31 mouse cellular contexts compared by ENCODE assay signal in genomic region chr11:25753156-25753899, GRCm38 (mm10).
A peak's percentile ranks its signal among the peaks of the same experiment; 100 is the strongest.
DNase-seq lines count a peak whose midpoint lies in the region; ATAC-seq and TF ChIP-seq lines count a peak whose summit lies in the region.
"Had no signal": no experiment of that assay in that cellular context is flagged by ENCODE, and none has a peak within 500 bp of the region (broad histone marks: within the 10 kb centered on the region; RNA-seq: fewer than 3 reads in every experiment).

No protein-coding gene starts in this region.

- no peaks in the 10 kb centered on the region for H3K4me1 ChIP-seq in midbrain, embryonic 16.5 days (ENCODE audit: control insufficient read depth, insufficient read depth, low read length)
- no peaks in the 10 kb centered on the region for H3K4me1 ChIP-seq in midbrain, postnatal 0 days (ENCODE audit: insufficient read depth, low read length)
- H3K4me1 ChIP-seq in forebrain, postnatal 0 days (ENCODE audit: insufficient read depth): no peaks in the 10 kb centered on the region
- H3K4me1 ChIP-seq: embryonic facial prominence, embryonic 12.5 days; hindbrain, embryonic 12.5 days; intestine, embryonic 15.5 days; liver, embryonic 13.5 days; megakaryocyte, embryonic 14.5 days had no signal

- no peaks in the 10 kb centered on the region for H3K9me3 ChIP-seq in midbrain, embryonic 16.5 days (replicated peaks; ENCODE audit: control insufficient read depth, low read length, poor library complexity, severe bottlenecking)
- no peaks in the 10 kb centered on the region for H3K9me3 ChIP-seq in midbrain, postnatal 0 days (ENCODE audit: low read length)
- H3K9me3 ChIP-seq in forebrain, postnatal 0 days (ENCODE audit: low read length): no peaks in the 10 kb centered on the region
- H3K9me3 ChIP-seq: embryonic facial prominence, embryonic 12.5 days; hindbrain, embryonic 12.5 days; intestine, embryonic 15.5 days; liver, embryonic 13.5 days; neural tube, embryonic 13.5 days had no signal

- no peak overlapping the region for H3K4me3 ChIP-seq in midbrain, embryonic 16.5 days (ENCODE audit: low read depth, low read length)
- H3K4me3 ChIP-seq in midbrain, postnatal 0 days (ENCODE audit: low read depth, low read length): no peak overlapping the region
- no peak overlapping the region for H3K4me3 ChIP-seq in forebrain, postnatal 0 days (ENCODE audit: low read depth, low read length)
- H3K4me3 ChIP-seq: embryonic facial prominence, embryonic 12.5 days; hindbrain, embryonic 12.5 days; intestine, embryonic 15.5 days; liver, embryonic 13.5 days; megakaryocyte, embryonic 14.5 days; neural tube, embryonic 13.5 days had no signal

- H3K36me3 ChIP-seq in midbrain, embryonic 16.5 days (ENCODE audit: control insufficient read depth, insufficient read depth, low read length): no peaks in the 10 kb centered on the region
- H3K36me3 ChIP-seq in midbrain, postnatal 0 days (ENCODE audit: insufficient read depth, low read length): no peaks in the 10 kb centered on the region
- no peaks in the 10 kb centered on the region for H3K36me3 ChIP-seq in forebrain, postnatal 0 days (ENCODE audit: insufficient read depth)
- H3K36me3 ChIP-seq: embryonic facial prominence, embryonic 12.5 days; hindbrain, embryonic 12.5 days; intestine, embryonic 15.5 days; liver, embryonic 13.5 days; neural tube, embryonic 13.5 days had no signal

- H3K9ac ChIP-seq in midbrain, embryonic 16.5 days (ENCODE audit: low read depth, low read length): no peak overlapping the region
- H3K9ac ChIP-seq in midbrain, postnatal 0 days (replicated peaks; ENCODE audit: low read length, poor library complexity, severe bottlenecking): no peak overlapping the region
- H3K9ac ChIP-seq in forebrain, postnatal 0 days: no peak overlapping the region
- H3K9ac ChIP-seq: embryonic facial prominence, embryonic 12.5 days; hindbrain, embryonic 12.5 days; intestine, embryonic 15.5 days; liver, embryonic 13.5 days; neural tube, embryonic 13.5 days had no signal

- H3K27ac ChIP-seq in midbrain, embryonic 16.5 days (ENCODE audit: low read length): no peak overlapping the region
- H3K27ac ChIP-seq in midbrain, postnatal 0 days (ENCODE audit: low read depth, low read length): no peak overlapping the region
- 0 out of 2 replicates have a peak overlapping the region, but pooled peaks have one; percentile 23 for H3K27ac ChIP-seq in forebrain, postnatal 0 days (ENCODE audit: low read depth, low read length)
- H3K27ac ChIP-seq: embryonic facial prominence, embryonic 12.5 days; hindbrain, embryonic 12.5 days; hindbrain, postnatal 0 days; intestine, embryonic 15.5 days; kidney, postnatal 0 days; liver, embryonic 13.5 days; neural tube, embryonic 13.5 days had no signal

- no peak overlapping the region for H3K4me2 ChIP-seq in midbrain, embryonic 16.5 days (ENCODE audit: low read length)
- no peak overlapping the region for H3K4me2 ChIP-seq in midbrain, postnatal 0 days (ENCODE audit: low read depth, low read length, poor library complexity, severe bottlenecking)
- no peak overlapping the region for H3K4me2 ChIP-seq in forebrain, postnatal 0 days (ENCODE audit: low read depth)
- H3K4me2 ChIP-seq: embryonic facial prominence, embryonic 12.5 days; heart, embryonic 11.5 days; hindbrain, embryonic 12.5 days; intestine, embryonic 15.5 days; liver, embryonic 13.5 days; neural tube, embryonic 13.5 days had no signal

- no peak for DNase-seq in frontal cortex, postnatal 25 days (ENCODE audit: low spot score in 2 of 2)
- DNase-seq in midbrain, postnatal 0 days (ENCODE audit: low spot score): no peak
- peak; percentile 34 for DNase-seq in ZHBTc4 (ENCODE audit: low read depth, low spot score)
- no peak for DNase-seq in forebrain, postnatal 0 days
- DNase-seq in kidney, adult 9 months: no peak
- DNase-seq: adrenal gland, postnatal 10 days; B cell, adult 2 months; cerebellum, adult 11 months; cerebellum, adult 9-10 months; cerebellum, postnatal 36 days; gastrocnemius, postnatal 25 days; heart, adult 11 months; heart, postnatal 36 days; kidney, adult 2 months; liver, embryonic 13.5 days; lung, adult 18-20 months; lung, postnatal 4 days; right cerebral cortex, postnatal 25 days; spleen, adult 18-20 months; thymus, postnatal 14 days had no signal

- H3K27me3 ChIP-seq in midbrain, embryonic 16.5 days (ENCODE audit: control insufficient read depth, insufficient read depth, low read depth, low read length): no peaks in the 10 kb centered on the region
- no peaks in the 10 kb centered on the region for H3K27me3 ChIP-seq in midbrain, postnatal 0 days (ENCODE audit: insufficient read depth, low read length)
- no peaks in the 10 kb centered on the region for H3K27me3 ChIP-seq in forebrain, postnatal 0 days (ENCODE audit: insufficient read depth, low read length)
- H3K27me3 ChIP-seq: embryonic facial prominence, embryonic 12.5 days; hindbrain, embryonic 12.5 days; intestine, embryonic 15.5 days; liver, embryonic 13.5 days; megakaryocyte, embryonic 14.5 days; neural tube, embryonic 13.5 days had no signal

- TF ChIP-seq CTCF in midbrain, postnatal 0 days (IDR thresholded peaks at IDR 0.05): no peak
- TF ChIP-seq CTCF in forebrain, postnatal 0 days (IDR thresholded peaks at IDR 0.05; ENCODE audit: low read depth): no peak

- ATAC-seq in frontal cortex, adult (ENCODE audit: low TSS enrichment): 0 out of 2 replicates have a peak, but pooled peaks have one; percentile 34
- ATAC-seq in midbrain, embryonic 16.5 days: 0 out of 2 replicates have a peak, but pooled peaks have one; percentile 39
- no peak for ATAC-seq in midbrain, postnatal 0 days (ENCODE audit: low FRiP score)
- no peak for ATAC-seq in forebrain, postnatal 0 days
- ATAC-seq: hindbrain, postnatal 0 days; intestine, embryonic 15.5 days; lung, postnatal 0 days had no signal

- WGBS in midbrain, embryonic 16.5 days: 71% methylated on average over 7 of the region's 7 CpGs
- 63% methylated on average over 7 of the region's 7 CpGs for WGBS in midbrain, postnatal 0 days
- 55% methylated on average over 7 of the region's 7 CpGs for WGBS in forebrain, postnatal 0 days

Comparison
In these comparisons a context has a peak if more than half of its experiments do, and no peak if none do; other contexts are left out.
1. ATAC-seq: peak in frontal cortex, adult (single experiment) and midbrain, embryonic 16.5 days (single experiment); none in midbrain, postnatal 0 days (single experiment) and forebrain, postnatal 0 days (single experiment).